Mouse (Mus musculus): ENCODE measurements around the gene Prrt1. TPM values are rescaled to one million over a fixed set of nuclear protein-coding genes. Genes with fewer than 3 reads are reported as not detected.

Gene Prrt1
- polyA plus RNA-seq, 1 experiment: 0.53 TPM

GRCm38 (mm10) chr17:34654392-34654791 is 25.1 kb downstream of the Prrt1 start:
- TF ChIP-seq CTCF (IDR thresholded peaks at IDR 0.05; ENCODE audit: borderline replicate concordance, insufficient read depth, low read length) (no peak), POLR2A (IDR thresholded peaks at IDR 0.05; ENCODE audit: low read depth, low read length) (no peak)
- no peak overlapping the region for H3K27ac ChIP-seq (ENCODE audit: insufficient read depth, low read length)
- H3K4me1 ChIP-seq (ENCODE audit: control insufficient read depth, insufficient read depth, low read length): peaks cover 3% of the 10 kb centered on the region; the same call in 1 of the 2 replicates
- H3K4me3 ChIP-seq (ENCODE audit: insufficient read depth, low read length): no peak overlapping the region

DNA sequence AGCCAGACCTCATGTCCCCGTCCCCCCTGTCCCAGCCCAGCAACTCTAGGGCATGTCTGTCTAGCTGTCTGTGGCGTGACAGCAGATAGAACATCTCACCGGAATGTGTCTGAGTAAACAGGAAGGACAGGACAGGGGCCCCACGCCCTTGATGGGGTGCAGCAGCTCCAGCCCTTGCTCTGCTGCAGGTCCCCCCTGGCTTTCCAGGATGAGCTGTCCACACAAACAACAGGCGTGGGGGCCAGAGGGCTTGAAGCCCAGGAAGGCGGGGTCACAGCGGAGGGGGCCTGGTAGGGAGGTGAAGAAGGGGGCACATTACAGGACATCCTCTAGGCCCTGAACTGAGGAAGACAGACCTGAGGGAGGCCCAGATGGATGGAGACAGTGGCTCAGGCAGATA is 25.8 kb downstream of the Prrt1 start:
- TF ChIP-seq CTCF (IDR thresholded peaks at IDR 0.05; ENCODE audit: borderline replicate concordance, insufficient read depth, low read length) (no peak), POLR2A (IDR thresholded peaks at IDR 0.05; ENCODE audit: low read depth, low read length) (no peak)
- Histone ChIP-seq H3K4me3 (ENCODE audit: insufficient read depth, low read length) (no peak overlapping the region), H3K4me1 (ENCODE audit: control insufficient read depth, insufficient read depth, low read length) (peaks cover 3% of the 10 kb centered on the region; the same call in 1 of the 2 replicates), H3K27ac (ENCODE audit: insufficient read depth, low read length) (peak overlapping the region; percentile 6; the same call in 1 of the 2 replicates)

DNA sequence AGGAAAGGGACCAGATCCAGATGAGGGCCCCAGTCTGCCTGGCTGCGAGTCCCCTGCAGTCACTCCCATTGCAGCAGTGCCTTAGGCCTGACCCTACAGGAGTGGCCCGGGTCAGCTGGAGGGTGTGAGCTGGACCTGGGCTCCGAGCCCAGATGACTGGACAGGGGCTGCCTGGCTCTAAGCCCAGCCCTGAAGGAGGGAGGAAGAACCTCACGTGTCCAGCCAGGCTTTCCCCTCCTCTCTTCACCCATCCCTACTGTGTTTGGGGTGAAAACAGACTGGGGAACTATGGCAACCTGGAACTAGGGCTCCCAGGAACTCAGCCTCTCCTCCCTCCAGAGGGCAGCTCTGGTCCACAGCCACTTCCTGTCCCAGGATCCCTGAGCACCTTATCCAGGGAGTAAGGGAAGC is 26.3 kb downstream of the Prrt1 start:
- TF ChIP-seq CTCF (IDR thresholded peaks at IDR 0.05; ENCODE audit: borderline replicate concordance, insufficient read depth, low read length) (no peak; the same call in 1 of the 2 replicates), POLR2A (IDR thresholded peaks at IDR 0.05; ENCODE audit: low read depth, low read length) (no peak)
- no peak overlapping the region for H3K4me3 ChIP-seq (ENCODE audit: insufficient read depth, low read length)
- H3K4me1 ChIP-seq (ENCODE audit: control insufficient read depth, insufficient read depth, low read length): peaks cover 3% of the 10 kb centered on the region; the same call in 1 of the 2 replicates
- H3K27ac ChIP-seq (ENCODE audit: insufficient read depth, low read length): peak overlapping the region; percentile 6; the same call in 1 of the 2 replicates

- TF ChIP-seq POLR2A (IDR thresholded peaks at IDR 0.05; ENCODE audit: low read depth, low read length): no peak
- no peak for TF ChIP-seq CTCF (IDR thresholded peaks at IDR 0.05; ENCODE audit: borderline replicate concordance, insufficient read depth, low read length)
These were observed 27.3 kb downstream of the Prrt1 start for GRCm38 (mm10) chr17:34656666-34657065.

GRCm38 (mm10) chr17:34657271-34657670 is 27.9 kb downstream of the Prrt1 start:
- H3K4me3 ChIP-seq (ENCODE audit: insufficient read depth, low read length): no peak overlapping the region
- peaks cover 3% of the 10 kb centered on the region; the same call in 1 of the 2 replicates for H3K4me1 ChIP-seq (ENCODE audit: control insufficient read depth, insufficient read depth, low read length)
- no peak for TF ChIP-seq CTCF (IDR thresholded peaks at IDR 0.05; ENCODE audit: borderline replicate concordance, insufficient read depth, low read length)
- no peak for TF ChIP-seq POLR2A (IDR thresholded peaks at IDR 0.05; ENCODE audit: low read depth, low read length)
- H3K27ac ChIP-seq (ENCODE audit: insufficient read depth, low read length): no peak overlapping the region

More at GRCm38 (mm10) chr17:34656666-34657065, 27.3 kb downstream of the Prrt1 start:
- no peak overlapping the region for H3K27ac ChIP-seq (ENCODE audit: insufficient read depth, low read length)
- H3K4me3 ChIP-seq (ENCODE audit: insufficient read depth, low read length): no peak overlapping the region
- peaks cover 3% of the 10 kb centered on the region; the same call in 1 of the 2 replicates for H3K4me1 ChIP-seq (ENCODE audit: control insufficient read depth, insufficient read depth, low read length)

DNA sequence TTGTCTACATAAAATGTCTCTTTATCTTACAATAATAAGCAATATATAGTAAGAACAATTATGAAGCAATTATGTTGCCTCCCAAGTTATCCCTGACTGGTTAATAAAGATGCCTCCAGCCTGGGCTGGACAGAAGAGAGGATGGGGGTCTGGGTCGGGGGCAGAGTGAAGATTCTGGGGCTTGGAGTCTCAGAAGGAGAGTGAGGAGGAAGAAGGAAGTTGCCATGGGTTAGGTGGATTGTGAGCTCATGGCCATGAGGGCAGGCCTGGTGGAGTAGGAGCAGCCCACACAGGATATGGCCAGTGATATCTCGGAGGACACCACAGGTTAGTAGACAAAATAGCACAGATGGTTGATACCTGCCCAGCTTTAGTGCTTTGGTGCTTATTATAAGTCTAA is 28.8 kb downstream of the Prrt1 start:
- no peak overlapping the region for H3K27ac ChIP-seq (ENCODE audit: insufficient read depth, low read length)
- peaks cover 3% of the 10 kb centered on the region; the same call in 1 of the 2 replicates for H3K4me1 ChIP-seq (ENCODE audit: control insufficient read depth, insufficient read depth, low read length)
- TF ChIP-seq POLR2A (IDR thresholded peaks at IDR 0.05; ENCODE audit: low read depth, low read length) (no peak), CTCF (IDR thresholded peaks at IDR 0.05; ENCODE audit: borderline replicate concordance, insufficient read depth, low read length) (no peak)
- H3K4me3 ChIP-seq (ENCODE audit: insufficient read depth, low read length): no peak overlapping the region

DNA sequence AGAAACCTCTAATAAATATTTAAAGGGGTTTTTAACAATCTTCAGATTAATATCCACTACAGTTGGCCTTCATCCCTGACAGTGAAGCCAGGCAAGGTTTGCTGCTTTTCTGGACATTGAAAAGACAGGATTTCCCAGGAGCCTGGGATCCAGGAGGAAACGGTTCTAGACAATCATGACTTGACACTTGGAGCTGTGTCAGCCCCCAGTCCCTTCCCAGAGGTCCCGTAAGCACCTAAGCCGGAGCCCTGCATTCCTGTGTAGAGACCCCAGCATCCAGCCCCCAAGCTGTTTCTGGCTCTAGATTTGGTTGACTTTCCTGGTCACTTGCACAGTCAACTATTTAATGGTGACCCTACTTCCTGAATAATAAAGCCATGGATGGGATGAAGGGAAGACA is 29.3 kb downstream of the Prrt1 start:
- Histone ChIP-seq H3K27ac (ENCODE audit: insufficient read depth, low read length) (no peak overlapping the region), H3K4me3 (ENCODE audit: insufficient read depth, low read length) (no peak overlapping the region), H3K4me1 (ENCODE audit: control insufficient read depth, insufficient read depth, low read length) (peaks cover 3% of the 10 kb centered on the region; the same call in 1 of the 2 replicates)
- TF ChIP-seq POLR2A (IDR thresholded peaks at IDR 0.05; ENCODE audit: low read depth, low read length) (no peak), CTCF (IDR thresholded peaks at IDR 0.05; ENCODE audit: borderline replicate concordance, insufficient read depth, low read length) (no peak)

DNA sequence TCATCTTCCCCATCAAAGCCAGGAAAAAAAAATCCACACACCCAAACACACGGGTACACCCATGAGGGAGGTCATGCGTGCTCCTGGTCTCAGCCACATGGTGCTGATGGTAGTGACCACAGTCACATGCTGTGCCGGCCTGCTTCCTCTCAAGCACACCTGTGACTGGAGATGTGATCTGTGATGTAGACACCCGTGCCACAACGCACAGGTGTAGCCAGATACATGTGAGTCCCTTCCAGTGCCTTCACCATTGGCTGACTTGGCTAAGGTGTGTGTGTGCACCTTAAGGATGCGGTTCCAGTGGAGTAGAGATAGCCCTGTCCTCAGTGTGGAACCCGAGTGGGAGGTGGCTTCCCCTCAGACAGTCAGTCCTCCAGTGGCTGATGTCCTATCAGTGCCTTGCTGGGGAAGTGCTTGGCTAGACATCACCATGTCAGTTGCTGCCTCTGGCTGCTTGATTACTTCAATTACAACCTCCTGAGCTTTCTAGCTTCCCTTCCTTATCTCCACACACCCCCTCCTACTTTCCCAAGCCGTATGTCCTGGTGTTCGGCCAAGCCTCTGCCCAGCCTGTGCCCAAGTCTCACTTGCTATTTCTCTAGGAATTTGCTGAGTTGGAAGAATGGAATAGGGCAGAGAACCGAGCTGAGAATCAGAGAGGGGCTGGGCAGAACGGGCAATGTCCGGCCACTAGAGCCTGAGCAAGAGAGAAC is 30.0 kb downstream of the Prrt1 start:
- TF ChIP-seq CTCF (IDR thresholded peaks at IDR 0.05; ENCODE audit: borderline replicate concordance, insufficient read depth, low read length) (no peak), POLR2A (IDR thresholded peaks at IDR 0.05; ENCODE audit: low read depth, low read length) (no peak)
- Histone ChIP-seq H3K27ac (ENCODE audit: insufficient read depth, low read length) (no peak overlapping the region), H3K4me1 (ENCODE audit: control insufficient read depth, insufficient read depth, low read length) (peaks cover 3% of the 10 kb centered on the region; the same call in 1 of the 2 replicates), H3K4me3 (ENCODE audit: insufficient read depth, low read length) (no peak overlapping the region)

GRCm38 (mm10) chr17:34659897-34660214 is 30.5 kb downstream of the Prrt1 start:
- TF ChIP-seq CTCF (IDR thresholded peaks at IDR 0.05; ENCODE audit: borderline replicate concordance, insufficient read depth, low read length) (no peak), POLR2A (IDR thresholded peaks at IDR 0.05; ENCODE audit: low read depth, low read length) (no peak)
- Histone ChIP-seq H3K4me3 (ENCODE audit: insufficient read depth, low read length) (no peak overlapping the region), H3K27ac (ENCODE audit: insufficient read depth, low read length) (no peak overlapping the region), H3K4me1 (ENCODE audit: control insufficient read depth, insufficient read depth, low read length) (peaks cover 3% of the 10 kb centered on the region; the same call in 1 of the 2 replicates)

GRCm38 (mm10) chr17:34660259-34660820 is 31.0 kb downstream of the Prrt1 start:
- H3K4me3 ChIP-seq (ENCODE audit: insufficient read depth, low read length): no peak overlapping the region

More at GRCm38 (mm10) chr17:34660259-34660820, 31.0 kb downstream of the Prrt1 start:
- TF ChIP-seq CTCF (IDR thresholded peaks at IDR 0.05; ENCODE audit: borderline replicate concordance, insufficient read depth, low read length) (no peak), POLR2A (IDR thresholded peaks at IDR 0.05; ENCODE audit: low read depth, low read length) (no peak)
- peaks cover 3% of the 10 kb centered on the region; the same call in 1 of the 2 replicates for H3K4me1 ChIP-seq (ENCODE audit: control insufficient read depth, insufficient read depth, low read length)
- no peak overlapping the region for H3K27ac ChIP-seq (ENCODE audit: insufficient read depth, low read length)

All from embryonic fibroblast, embryonic 13.5 days (primary cell).